Mouse (Mus musculus) B cell, adult 2 months (primary cell): ENCODE measurements around the gene Wiz.

ENCODE experiments used
- DNase-seq, 2 experiments: peaks; one replicate each; pipeline ENCODE4 v3.0.0; 2022

Gene Wiz

DNA sequence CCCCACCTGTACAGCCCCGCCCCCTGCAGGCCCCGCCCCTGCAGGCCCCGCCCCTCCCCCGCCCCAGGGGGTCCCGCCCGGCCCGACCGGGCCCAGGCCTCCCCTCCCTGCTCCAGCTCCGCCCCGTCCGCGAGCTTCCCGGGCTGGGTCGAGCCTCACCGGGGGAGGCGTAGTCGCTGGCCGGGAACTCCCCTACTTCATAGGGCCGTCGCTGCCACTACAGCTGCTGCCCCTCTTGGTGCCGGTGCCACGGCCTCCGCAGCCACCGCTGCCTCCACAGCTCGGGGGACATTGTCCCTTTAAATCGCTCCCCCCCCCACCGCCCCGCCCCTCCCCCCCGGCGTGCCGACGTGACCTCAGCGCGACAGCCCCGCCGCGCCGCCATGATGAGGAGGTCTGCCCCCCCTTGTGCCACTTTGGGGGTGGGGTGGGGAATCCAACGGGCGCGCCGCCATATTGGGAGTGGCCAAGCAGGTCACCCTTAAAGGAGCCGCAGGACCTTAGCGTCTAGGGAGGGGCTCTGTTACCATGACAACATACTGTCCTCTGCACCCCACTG lies at the start of gene Wiz:
Gene Wiz (minus strand): TSS at position 339 of the 559 bp plus-strand sequence.
- peak; percentile 94 to 95 for DNase-seq

DNA sequence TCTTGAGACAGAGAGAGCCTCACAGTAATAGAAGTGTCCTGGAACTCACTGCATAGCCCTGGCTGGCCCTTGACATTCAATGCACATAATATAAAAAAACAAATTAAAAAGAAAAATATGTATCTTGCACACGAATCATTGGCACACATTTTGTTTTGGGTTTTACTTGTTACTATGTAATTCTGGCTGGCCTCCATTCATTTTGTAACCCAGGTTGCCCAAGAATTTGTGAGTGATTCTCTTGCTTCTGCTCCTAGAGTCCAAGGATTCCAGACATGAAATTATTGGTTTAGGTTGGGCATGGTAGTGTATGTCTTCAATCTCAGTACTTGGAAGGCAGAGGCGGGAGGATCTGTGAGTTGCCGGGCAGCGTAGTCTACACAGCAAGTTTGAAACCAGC lies 47.9 kb upstream of the Wiz start:
- no peak for DNase-seq

DNA sequence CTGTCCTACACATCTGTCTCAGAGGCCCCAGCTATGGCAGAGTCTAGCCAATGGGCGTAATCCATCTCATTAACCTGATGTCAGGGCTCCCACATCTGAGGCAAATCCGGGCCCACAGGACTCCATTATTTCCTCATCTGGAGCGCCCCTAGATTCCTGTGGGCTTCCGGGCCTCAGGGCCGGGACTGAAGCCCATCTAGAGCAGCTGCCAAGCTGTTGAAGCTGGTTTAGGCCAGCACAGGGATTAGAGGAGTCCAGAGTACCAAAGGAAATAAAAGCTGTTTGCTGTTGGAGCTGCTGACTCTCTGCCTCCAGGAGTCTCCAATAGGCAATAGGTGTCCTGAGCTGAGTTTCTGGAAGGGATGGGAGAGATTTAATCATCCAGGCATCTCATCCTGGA lies 45.9 kb upstream of the Wiz start:
- DNase-seq, result no peak

GRCm38 (mm10) chr17:32434324-32434723 lies 45.1 kb upstream of the Wiz start:
- DNase-seq, result no peak

DNA sequence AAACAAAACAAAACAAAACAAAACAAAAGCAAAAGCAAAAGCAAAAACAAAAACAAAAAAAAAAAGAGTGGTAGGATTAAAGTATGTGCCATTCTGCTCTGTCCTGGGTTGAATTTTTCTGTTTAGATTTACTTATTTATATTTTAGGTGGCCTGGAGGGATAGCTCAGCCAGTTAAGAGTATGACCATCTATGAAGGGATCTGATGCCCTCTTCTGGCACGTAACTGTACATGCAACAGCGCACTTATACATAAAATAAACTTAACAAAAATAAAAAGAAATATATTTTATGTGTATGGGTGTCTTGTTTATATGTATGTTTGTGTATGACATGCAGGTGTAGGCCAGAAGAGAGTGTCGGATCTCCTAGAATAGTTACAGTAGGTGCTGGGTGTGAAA lies 42.7 kb upstream of the Wiz start:
- peak; percentile 23 to 49 for DNase-seq

DNA sequence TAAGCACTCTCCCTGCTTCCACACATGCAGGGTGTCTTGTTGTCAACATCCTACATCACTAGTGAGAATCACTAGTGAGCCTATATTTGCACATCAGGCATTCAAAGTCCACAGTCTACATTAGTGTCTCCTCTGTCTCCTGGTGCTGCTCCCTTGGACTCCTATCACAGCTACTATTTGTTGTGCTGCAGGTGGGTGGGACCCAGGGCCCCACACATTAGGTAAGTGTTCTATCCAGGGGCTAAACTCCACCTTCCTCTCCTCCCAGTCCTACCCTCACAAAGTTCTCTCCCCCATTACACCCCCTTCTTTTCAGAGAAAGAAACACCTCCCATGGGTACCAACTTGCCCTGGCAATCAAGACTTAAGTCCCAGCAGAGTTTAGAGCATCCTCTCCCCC lies 37.4 kb upstream of the Wiz start:
- DNase-seq, result no peak

- peak; percentile 30 to 41 for DNase-seq
Measured at GRCm38 (mm10) chr17:32424034-32424433, 34.8 kb upstream of the Wiz start, which contains the start of gene Pglyrp2. TSS of gene Pglyrp2 (minus strand) at chr17:32424167.

GRCm38 (mm10) chr17:32420781-32421180 lies 31.5 kb upstream of the Wiz start:
- DNase-seq, result no peak

- no peak for DNase-seq
Measured at GRCm38 (mm10) chr17:32419989-32420388, 30.8 kb upstream of the Wiz start.

- no peak for DNase-seq
Measured at GRCm38 (mm10) chr17:32416771-32417170, 27.5 kb upstream of the Wiz start.

DNA sequence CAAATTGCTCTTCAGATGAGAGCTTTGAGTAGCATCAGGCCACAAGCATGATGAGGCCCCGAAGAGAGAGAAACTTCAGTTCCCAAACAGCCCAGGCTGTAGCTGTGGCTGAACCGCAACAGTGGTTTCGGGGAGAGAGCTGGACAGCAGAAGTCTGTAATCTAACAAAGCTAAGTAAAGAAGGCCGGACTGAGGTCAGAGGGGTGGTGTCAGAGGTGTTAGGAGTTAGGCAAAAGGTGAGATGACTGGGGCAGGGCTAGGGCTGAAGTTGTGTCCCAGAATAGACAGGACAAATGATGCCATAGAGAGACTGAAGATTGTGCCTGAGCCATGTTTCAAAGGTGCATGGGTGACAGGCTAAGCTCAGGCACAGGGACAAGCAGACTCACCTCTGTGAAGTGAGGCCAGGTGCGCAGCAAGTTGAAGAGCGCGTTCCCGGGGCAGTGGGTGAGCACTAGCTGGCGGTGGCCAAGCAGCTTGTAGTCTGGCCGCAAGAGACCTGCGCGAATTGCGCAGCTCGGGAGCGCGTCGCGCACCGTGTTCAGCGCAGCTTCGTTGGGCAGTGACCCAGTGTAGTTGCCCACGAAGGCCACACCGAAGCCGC lies 26.3 kb upstream of the Wiz start:
- DNase-seq, result no peak

DNA sequence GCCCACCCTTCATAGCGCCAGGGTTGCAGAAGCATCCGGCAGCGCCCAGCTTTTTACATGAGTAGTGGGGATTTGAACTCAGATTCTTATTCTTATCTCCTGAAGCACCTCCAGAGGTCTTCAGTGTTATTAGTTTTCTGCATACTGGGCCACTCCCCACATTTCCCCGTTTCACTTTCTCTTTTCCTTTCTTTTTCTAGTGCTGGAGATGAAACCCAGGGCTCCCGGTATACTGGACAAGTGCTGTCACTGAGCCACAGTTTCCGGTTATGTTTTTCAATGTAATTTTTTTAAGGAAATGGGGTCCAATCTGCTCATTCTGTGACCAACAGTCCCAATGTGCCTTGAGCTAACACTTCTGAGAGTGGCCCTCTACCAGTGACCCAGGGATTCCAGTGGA lies 22.7 kb upstream of the Wiz start:
- no peak for DNase-seq

GRCm38 (mm10) chr17:32403417-32403816 lies 14.2 kb upstream of the Wiz start, which contains the start of gene Rasal3:
TSS of gene Rasal3 (minus strand) at chr17:32403583.
- DNase-seq, result peak; percentile 63 to 69

GRCm38 (mm10) chr17:32402779-32403157 lies 13.5 kb upstream of the Wiz start:
- peak; percentile 67 to 69 for DNase-seq

- no peak for DNase-seq
Measured at GRCm38 (mm10) chr17:32402011-32402778, 13.0 kb upstream of the Wiz start.

DNA sequence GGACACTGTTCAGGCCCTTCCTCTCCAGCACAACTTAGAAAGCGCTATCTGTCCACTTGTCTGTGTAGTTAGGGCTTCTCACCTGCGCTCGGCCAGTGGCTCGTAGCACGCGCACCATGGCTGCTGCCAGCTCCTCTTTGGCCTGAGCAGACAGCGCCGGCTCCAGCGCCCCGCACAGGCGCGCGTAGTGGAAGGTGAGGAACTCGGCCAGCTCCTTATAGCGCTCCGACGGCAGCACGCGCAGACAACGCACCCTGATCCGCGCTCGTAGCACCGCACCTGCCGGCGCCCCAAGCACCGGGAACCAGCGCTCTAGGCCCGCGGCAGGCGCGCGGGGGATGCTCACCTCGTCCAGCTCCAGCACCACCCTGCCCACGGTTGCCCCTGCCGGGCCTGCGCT lies 7.0 kb upstream of the Wiz start:
- no peak for DNase-seq

DNA sequence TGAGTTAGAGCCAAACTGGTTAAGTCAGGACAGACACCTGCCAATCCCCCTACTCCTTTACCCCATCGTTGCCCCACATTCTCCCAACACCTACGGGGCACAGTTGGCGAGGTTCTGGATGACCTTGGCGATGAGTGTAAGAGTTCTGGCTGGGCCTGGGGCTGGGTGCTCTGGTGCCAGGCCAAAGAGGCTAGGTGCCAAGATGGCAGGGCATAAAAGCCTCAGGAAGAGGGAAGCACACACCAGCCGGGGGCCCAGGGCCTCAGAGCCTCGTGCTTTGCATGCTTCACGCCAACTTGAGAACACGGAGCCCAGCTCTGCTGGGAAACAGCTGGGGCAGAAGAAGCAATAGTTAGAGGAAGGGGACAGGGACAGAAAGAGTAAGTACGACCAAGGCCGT lies 4.7 kb upstream of the Wiz start:
- no peak for DNase-seq

DNA sequence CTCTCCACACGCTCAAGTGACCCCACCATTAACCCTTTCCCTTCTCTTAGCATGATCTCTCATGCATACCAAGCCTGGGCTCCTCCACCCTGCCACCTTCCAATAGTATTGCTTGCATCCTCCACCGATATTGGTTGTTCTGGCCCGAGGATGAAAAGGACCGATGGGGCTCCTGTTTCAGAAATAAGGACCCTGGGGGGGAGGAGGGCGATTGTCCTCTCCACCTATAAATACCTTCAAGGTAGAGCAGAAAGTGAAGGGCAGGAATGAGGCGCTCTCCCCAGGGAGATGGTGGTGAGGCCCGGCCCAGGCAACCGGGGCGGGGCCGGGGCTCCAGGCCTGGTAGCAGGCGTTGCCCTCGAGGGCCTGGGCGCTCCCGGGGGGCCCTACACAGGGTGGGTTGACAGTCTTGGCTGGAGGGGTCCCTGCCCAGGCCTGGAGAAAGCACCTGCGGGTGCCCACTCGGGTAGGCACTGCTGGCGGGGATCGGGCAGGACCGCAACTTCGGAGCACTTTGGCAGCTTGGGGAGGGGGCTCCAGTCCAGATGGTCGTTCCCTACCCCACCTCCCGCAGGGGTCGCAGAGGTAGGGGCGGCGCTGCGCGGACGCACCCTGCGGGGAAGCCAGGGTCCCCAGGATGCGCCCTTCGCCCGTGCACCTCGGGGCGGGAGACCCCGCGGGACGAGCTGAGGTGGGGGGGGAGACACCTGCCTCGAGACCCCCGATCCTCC lies 704 bp downstream of the Wiz start:
- peak; percentile 56 to 59 for DNase-seq

DNA sequence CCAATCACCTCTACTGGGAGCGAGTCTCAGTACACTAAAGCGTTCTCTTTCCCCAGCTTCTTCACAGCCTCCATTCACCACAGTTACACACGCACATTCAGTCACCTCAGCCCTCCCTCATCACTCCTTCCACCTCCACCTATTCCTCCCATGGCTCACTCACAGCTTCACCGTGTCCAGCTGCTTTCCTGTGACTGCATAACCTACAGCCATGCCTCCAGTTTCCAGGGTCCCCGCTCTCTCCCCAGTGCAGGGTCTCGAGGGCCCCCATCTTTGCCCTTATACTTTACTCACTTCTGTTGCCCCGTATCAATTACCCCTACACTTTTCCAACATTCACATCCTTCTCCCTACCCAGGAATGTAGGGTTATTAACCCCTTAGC lies 1.3 kb downstream of the Wiz start:
- no peak for DNase-seq

- peak; percentile 65 to 66 for DNase-seq
Measured at GRCm38 (mm10) chr17:32386659-32387432, 2.4 kb downstream of the Wiz start.

- no peak for DNase-seq
Measured at GRCm38 (mm10) chr17:32383661-32384060, 5.6 kb downstream of the Wiz start.

DNA sequence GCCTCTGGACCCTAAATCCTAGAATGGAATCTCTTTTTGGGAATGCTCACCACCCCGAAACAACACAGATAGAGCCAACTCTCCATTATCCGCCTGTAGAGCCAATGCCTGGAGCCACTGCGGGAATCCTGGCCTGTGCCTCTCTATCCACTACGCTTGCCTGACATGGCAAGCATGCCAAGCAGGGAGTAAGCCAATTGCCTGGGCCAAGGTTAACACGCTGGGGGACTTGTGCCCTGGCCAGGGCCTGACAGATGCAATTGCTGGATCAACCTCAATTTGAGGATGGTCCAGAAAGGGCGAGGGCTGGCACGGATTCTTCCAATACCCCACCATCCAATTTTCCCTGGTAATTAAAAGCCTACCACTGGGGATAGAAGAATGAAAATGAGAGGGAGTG lies 6.7 kb downstream of the Wiz start:
- DNase-seq, result no peak

GRCm38 (mm10) chr17:32378786-32379185 lies 10.5 kb downstream of the Wiz start:
- no peak for DNase-seq
